Mouse (Mus musculus) T-cell, adult 2 months (primary cell): Measurements from ENCODE around the gene Gm13283.
"Not testable (repeated sequence)": the region's sequence is repeated elsewhere in the genome, so short reads cannot be mapped to it uniquely, and the experiment has no call there.

Experiments
- DNase-seq: peaks from one replicate; pipeline ENCODE4 v3.0.0; 2022; ENCODE audit warnings: low spot score

Gene Gm13283

GRCm38 (mm10) chr4:88763384-88764018 is 3.6 kb downstream of the Gm13283 start:
- peak; percentile 30 for DNase-seq

- DNase-seq = not testable (repeated sequence)
Observed at GRCm38 (mm10) chr4:88773534-88773933, 13.6 kb downstream of the Gm13283 start, which contains the start of gene Gm13290. Gene Gm13290, plus strand, starts transcription at chr4:88773834.

- DNase-seq = not testable (repeated sequence)
Observed at GRCm38 (mm10) chr4:88776622-88777021, 16.7 kb downstream of the Gm13283 start, which contains the start of gene Gm13289. Gene Gm13289, plus strand, starts transcription at chr4:88776922.

GRCm38 (mm10) chr4:88779550-88779949 is 19.6 kb downstream of the Gm13283 start, which contains the start of gene Gm13272:
Gene Gm13272, plus strand, starts transcription at chr4:88779850.
- DNase-seq = not testable (repeated sequence)

GRCm38 (mm10) chr4:88780320-88780719 is 20.4 kb downstream of the Gm13283 start:
- DNase-seq = not testable (repeated sequence)

- not testable (repeated sequence) for DNase-seq
Observed at GRCm38 (mm10) chr4:88781831-88782230, 21.9 kb downstream of the Gm13283 start, which contains the start of gene Ifnz. Gene Ifnz, plus strand, starts transcription at chr4:88782131.

- DNase-seq = not testable (repeated sequence)
Observed at GRCm38 (mm10) chr4:88782335-88782734, 22.4 kb downstream of the Gm13283 start.

GRCm38 (mm10) chr4:88785409-88785808 is 25.5 kb downstream of the Gm13283 start, which contains the start of gene Gm13276:
Gene Gm13276, plus strand, starts transcription at chr4:88785709.
- DNase-seq = not testable (repeated sequence)

GRCm38 (mm10) chr4:88788402-88788801 is 28.5 kb downstream of the Gm13283 start, which contains the start of gene Gm13277:
Gene Gm13277, plus strand, starts transcription at chr4:88788632.
- peak; percentile 75 for DNase-seq

GRCm38 (mm10) chr4:88791250-88791649 is 31.3 kb downstream of the Gm13283 start, which contains the start of gene Gm13278:
Gene Gm13278, plus strand, starts transcription at chr4:88791550.
- not testable (repeated sequence) for DNase-seq

- DNase-seq = peak; percentile 68
Observed at GRCm38 (mm10) chr4:88793936-88794675, 34.2 kb downstream of the Gm13283 start, which contains the start of gene Gm13275. Gene Gm13275, plus strand, starts transcription at chr4:88794487.

- not testable (repeated sequence) for DNase-seq
Observed at GRCm38 (mm10) chr4:88797097-88797496, 37.2 kb downstream of the Gm13283 start, which contains the start of gene Gm13279. Gene Gm13279, plus strand, starts transcription at chr4:88797397.

- not testable (repeated sequence) for DNase-seq
Observed at GRCm38 (mm10) chr4:88799365-88799764, 39.4 kb downstream of the Gm13283 start, which contains the start of gene Gm13285. Gene Gm13285, plus strand, starts transcription at chr4:88799665.

GRCm38 (mm10) chr4:88802954-88803353 is 43.0 kb downstream of the Gm13283 start, which contains the start of gene Gm13287:
Gene Gm13287, plus strand, starts transcription at chr4:88803254.
- DNase-seq = not testable (repeated sequence)

- DNase-seq = not testable (repeated sequence)
Observed at GRCm38 (mm10) chr4:88805231-88805630, 45.3 kb downstream of the Gm13283 start, which contains the start of gene Gm13288. Gene Gm13288, plus strand, starts transcription at chr4:88805531.

GRCm38 (mm10) chr4:88805761-88806160 is 45.8 kb downstream of the Gm13283 start:
- DNase-seq = peak; percentile 19
